Mouse (Mus musculus): Measurements from ENCODE around the gene Dennd2c. TPM values are rescaled to one million over a fixed set of nuclear protein-coding genes. Genes with fewer than 3 reads are reported as not detected.
"Not testable (repeated sequence)": the region's sequence is repeated elsewhere in the genome, so short reads cannot be mapped to it uniquely, and the experiment has no call there.

The Dennd2c gene
- polyA plus RNA-seq, 1 experiment from 2014 or later, result 5.5 TPM

DNA sequence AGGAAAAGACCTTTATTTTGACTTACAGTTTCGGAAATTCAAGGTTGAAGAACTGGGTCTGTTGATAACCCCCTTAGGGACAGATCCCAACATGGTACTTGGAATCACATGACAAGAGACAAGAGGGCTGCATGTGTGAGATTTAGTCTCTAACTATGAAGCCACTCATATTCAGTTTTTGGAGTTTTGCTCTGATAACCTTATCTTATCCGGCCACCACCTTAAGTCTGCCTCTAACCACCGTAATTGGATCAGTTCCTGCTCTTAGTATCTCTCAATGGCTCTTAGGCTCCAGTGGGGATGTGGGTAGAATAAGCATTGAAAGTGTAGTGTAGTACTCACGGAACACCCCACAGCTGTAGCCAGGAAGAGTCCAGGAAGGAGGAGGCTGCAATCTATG, 74.3 kb downstream of the Dennd2c start:
- H3K36me3 ChIP-seq, result peaks cover 50% of the 10 kb centered on the region
- H3K4me2 ChIP-seq, result no peak overlapping the region
- peaks cover 7% of the 10 kb centered on the region for H3K4me1 ChIP-seq
- no peak overlapping the region for H3K27ac ChIP-seq
- H3K4me3 ChIP-seq, result no peak overlapping the region
- no peaks in the 10 kb centered on the region for H3K9me3 ChIP-seq
- no peak overlapping the region for H3K9ac ChIP-seq
- 77% methylated on average over 4 of the region's 4 CpGs for WGBS
- no peaks in the 10 kb centered on the region for H3K27me3 ChIP-seq
- no peak for ATAC-seq (ENCODE audit: borderline replicate concordance, extremely low read depth, low FRiP score, low TSS enrichment)

DNA sequence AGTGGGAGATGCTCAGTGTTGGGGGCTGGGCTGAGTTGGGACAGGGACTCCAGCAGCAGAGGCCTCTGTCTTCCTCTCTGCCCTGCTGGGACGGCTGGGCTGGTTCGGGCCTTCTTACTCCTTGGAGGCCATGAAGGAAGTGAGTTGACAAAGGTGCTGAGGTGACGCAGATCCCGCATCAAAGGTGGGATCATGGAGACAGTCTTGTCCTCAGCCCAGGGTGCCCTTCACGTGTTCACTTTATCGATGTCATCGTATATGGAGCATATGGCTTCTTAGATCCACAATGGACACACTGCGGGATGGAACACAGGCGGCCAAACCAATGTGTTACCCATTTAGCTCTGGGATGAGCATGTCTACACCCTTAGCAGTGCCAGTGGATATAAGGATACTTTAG, 77.1 kb downstream of the Dennd2c start:
- Histone ChIP-seq H3K9ac (no peak overlapping the region), H3K27ac (no peak overlapping the region), H3K4me3 (no peak overlapping the region), H3K27me3 (no peaks in the 10 kb centered on the region), H3K4me2 (no peak overlapping the region), H3K4me1 (no peaks in the 10 kb centered on the region), H3K36me3 (peaks cover 39% of the 10 kb centered on the region), H3K9me3 (no peaks in the 10 kb centered on the region)
- no peak for ATAC-seq (ENCODE audit: borderline replicate concordance, extremely low read depth, low FRiP score, low TSS enrichment)
- WGBS, result 91% methylated on average over 9 of the region's 9 CpGs

DNA sequence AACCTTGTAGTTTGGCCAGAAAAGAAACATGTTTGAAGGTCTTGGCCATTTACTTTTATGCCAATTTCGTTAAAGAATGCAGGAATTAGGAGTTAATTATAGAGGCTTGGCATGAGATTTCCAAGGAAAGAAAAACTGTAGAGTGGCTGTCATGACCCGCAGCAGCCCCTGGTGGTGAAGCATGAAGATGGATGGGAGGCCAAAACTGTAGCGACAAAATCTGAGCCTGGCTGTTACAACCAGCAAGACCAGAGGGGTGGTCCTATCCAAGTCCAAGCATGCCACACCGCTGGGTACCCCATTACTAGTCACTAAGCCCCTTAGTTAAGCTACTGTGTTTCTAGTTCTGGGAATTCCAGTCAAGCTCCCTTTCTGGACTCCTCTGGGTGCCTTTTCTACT, 78.8 kb downstream of the Dennd2c start:
- Histone ChIP-seq H3K27ac (no peak overlapping the region), H3K4me3 (no peak overlapping the region), H3K4me2 (no peak overlapping the region), H3K4me1 (no peaks in the 10 kb centered on the region), H3K9ac (no peak overlapping the region), H3K9me3 (no peaks in the 10 kb centered on the region), H3K27me3 (no peaks in the 10 kb centered on the region), H3K36me3 (peaks cover 24% of the 10 kb centered on the region)
- 40% methylated on average over 4 of the region's 4 CpGs for WGBS
- no peak for ATAC-seq (ENCODE audit: borderline replicate concordance, extremely low read depth, low FRiP score, low TSS enrichment)

DNA sequence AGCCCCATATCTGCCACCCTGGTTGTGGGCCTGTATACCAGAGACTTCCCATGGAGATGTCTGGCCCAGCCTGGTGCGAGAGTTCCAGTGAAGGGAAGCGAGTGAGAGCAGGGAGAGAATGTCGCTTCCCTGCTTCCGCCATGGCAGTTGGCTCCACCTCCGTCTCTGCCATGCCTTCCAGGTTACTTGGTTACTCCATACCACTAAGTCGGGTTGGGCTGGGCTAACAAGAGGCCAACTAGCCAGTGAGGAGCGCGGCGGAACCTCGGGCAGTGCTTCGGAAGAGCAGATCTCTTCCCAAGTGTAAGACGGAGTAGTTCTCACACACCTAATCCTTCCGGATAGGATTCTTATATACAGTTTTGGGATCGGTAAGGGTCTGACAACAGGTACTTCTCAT, 80.4 kb downstream of the Dennd2c start:
- H3K27me3 ChIP-seq, result no peaks in the 10 kb centered on the region
- 75% methylated on average over 14 of the region's 14 CpGs for WGBS
- H3K4me2 ChIP-seq, result no peak overlapping the region
- H3K9me3 ChIP-seq, result no peaks in the 10 kb centered on the region
- H3K4me1 ChIP-seq, result no peaks in the 10 kb centered on the region
- no peak overlapping the region for H3K4me3 ChIP-seq
- peaks cover 12% of the 10 kb centered on the region for H3K36me3 ChIP-seq
- H3K9ac ChIP-seq, result no peak overlapping the region
- no peak for ATAC-seq (ENCODE audit: borderline replicate concordance, extremely low read depth, low FRiP score, low TSS enrichment)
- H3K27ac ChIP-seq, result no peak overlapping the region

DNA sequence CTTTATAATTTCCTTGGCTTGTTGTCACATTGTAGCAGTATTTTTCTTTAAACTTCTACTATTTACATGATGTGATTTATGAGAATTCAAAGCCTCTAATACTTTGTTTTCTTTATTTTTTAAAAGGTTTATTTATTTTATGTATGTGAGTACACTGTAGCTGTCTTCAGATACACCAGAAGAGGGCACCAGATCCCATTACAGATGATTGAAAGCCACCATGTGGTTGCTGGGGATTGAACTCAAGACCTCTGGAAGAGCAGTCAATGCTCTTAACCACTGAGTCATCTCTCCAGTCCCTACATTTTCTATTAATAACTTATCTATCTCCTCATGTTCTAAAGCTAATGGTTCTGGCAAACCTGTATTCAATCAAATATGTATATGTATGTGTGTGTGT, 82.1 kb downstream of the Dennd2c start:
- H3K9ac ChIP-seq; H3K9me3 ChIP-seq; H3K4me3 ChIP-seq; H3K4me2 ChIP-seq; H3K36me3 ChIP-seq; H3K4me1 ChIP-seq; H3K27me3 ChIP-seq; ATAC-seq (ENCODE audit: borderline replicate concordance, extremely low read depth, low FRiP score, low TSS enrichment); H3K27ac ChIP-seq: not testable (repeated sequence)

DNA sequence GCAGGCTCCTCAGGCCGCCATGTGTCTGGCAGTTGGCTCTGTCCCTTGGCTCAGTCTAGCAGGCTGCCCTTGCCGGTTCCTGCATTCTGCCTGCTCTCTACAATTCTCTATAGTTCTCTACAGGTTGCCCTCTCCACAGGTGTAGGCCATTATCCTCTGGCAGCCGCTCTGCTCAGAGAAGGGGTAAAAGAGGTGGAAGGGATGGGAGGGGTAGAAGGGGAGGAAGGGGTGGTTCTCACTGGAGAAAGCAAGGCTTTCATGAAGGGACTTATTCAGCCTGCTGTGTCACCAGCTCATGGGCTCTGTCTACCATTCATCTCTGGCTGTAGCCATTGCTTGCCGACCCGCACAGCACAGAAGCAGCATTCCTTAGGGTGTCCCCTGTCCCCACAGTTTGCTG, 86.0 kb downstream of the Dennd2c start:
- Histone ChIP-seq H3K9ac (no peak overlapping the region), H3K4me2 (no peak overlapping the region), H3K9me3 (no peaks in the 10 kb centered on the region), H3K27ac (no peak overlapping the region), H3K4me1 (no peaks in the 10 kb centered on the region), H3K4me3 (no peak overlapping the region), H3K27me3 (no peaks in the 10 kb centered on the region), H3K36me3 (no peaks in the 10 kb centered on the region)
- ATAC-seq (ENCODE audit: borderline replicate concordance, extremely low read depth, low FRiP score, low TSS enrichment), result no peak
- 70% methylated on average over 5 of the region's 5 CpGs for WGBS

DNA sequence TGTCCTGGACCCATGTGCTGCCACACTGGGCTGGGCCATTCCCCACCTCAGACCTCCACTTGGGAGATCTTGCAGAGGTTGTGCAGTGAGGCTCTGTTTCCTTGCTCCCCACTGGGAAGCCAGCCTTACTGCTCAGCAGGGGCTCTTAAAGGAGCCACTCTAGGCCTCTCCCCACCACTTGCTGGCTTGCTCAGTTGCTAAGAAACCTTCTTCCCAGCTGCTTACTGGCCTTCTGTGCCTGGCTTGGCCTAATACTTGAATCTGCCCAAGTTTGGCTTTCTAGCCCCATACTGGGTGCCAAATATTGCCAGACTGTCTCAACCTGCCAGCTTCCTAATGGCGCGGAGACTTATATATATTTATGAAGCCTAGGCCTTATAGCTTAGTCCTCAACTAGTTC, 86.5 kb downstream of the Dennd2c start:
- no peak for ATAC-seq (ENCODE audit: borderline replicate concordance, extremely low read depth, low FRiP score, low TSS enrichment)
- no peaks in the 10 kb centered on the region for H3K36me3 ChIP-seq
- H3K4me1 ChIP-seq, result no peaks in the 10 kb centered on the region
- H3K4me3 ChIP-seq, result no peak overlapping the region
- H3K9ac ChIP-seq, result no peak overlapping the region
- H3K27me3 ChIP-seq, result no peaks in the 10 kb centered on the region
- H3K9me3 ChIP-seq, result no peaks in the 10 kb centered on the region
- WGBS, result 89% methylated on average over 2 of the region's 2 CpGs
- H3K27ac ChIP-seq, result no peak overlapping the region
- H3K4me2 ChIP-seq, result no peak overlapping the region

DNA sequence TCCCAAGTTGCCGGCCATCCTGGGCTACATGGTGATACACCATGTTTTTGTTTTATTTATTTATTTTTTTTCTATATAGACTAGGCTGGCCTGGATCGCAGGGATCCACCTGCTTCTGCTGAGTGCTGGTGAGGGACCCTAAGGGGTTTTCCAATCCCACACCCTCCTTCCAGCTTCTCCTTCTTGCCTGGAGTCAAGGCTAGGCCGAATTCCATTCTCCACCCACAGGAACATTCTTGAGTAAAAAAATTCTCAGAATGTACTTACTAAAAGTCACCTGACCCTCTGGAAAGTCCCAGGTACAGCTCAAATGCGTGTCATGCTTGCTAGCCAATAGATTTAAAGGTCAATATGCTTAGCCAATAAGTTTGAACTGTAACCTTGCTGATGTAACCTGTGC, 89.8 kb downstream of the Dennd2c start:
- Histone ChIP-seq H3K4me1 (no peaks in the 10 kb centered on the region), H3K9ac (no peak overlapping the region), H3K4me3 (no peak overlapping the region), H3K27me3 (no peaks in the 10 kb centered on the region), H3K27ac (no peak overlapping the region), H3K4me2 (no peak overlapping the region), H3K36me3 (no peaks in the 10 kb centered on the region), H3K9me3 (no peaks in the 10 kb centered on the region)
- 80% methylated on average over 4 of the region's 4 CpGs for WGBS
- ATAC-seq (ENCODE audit: borderline replicate concordance, extremely low read depth, low FRiP score, low TSS enrichment), result no peak

DNA sequence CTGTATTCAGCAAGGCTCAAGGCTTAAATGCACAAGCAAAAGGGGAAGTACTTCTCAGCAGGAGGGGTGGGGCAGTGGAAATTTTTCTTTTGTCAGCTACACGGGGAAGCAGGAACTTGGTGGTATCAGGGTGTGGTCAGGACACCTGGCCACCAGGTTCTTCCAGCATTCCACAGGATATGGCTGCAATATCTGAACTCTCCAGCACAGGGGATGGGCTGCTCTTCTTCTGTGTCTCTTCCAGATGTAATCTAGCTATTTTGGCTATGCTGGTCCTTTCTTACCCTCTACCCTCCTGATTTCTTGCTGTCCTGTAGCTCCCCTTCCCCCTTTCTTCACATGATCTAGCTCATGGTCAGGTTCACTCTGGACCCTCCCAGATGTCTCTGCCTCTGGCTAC, 90.8 kb downstream of the Dennd2c start:
- Histone ChIP-seq H3K27ac (no peak overlapping the region), H3K36me3 (no peaks in the 10 kb centered on the region), H3K4me2 (no peak overlapping the region), H3K9me3 (no peaks in the 10 kb centered on the region), H3K9ac (no peak overlapping the region), H3K27me3 (no peaks in the 10 kb centered on the region), H3K4me1 (no peaks in the 10 kb centered on the region), H3K4me3 (no peak overlapping the region)
- 63% methylated on average over 1 of the region's 1 CpGs for WGBS
- ATAC-seq (ENCODE audit: borderline replicate concordance, extremely low read depth, low FRiP score, low TSS enrichment), result no peak

DNA sequence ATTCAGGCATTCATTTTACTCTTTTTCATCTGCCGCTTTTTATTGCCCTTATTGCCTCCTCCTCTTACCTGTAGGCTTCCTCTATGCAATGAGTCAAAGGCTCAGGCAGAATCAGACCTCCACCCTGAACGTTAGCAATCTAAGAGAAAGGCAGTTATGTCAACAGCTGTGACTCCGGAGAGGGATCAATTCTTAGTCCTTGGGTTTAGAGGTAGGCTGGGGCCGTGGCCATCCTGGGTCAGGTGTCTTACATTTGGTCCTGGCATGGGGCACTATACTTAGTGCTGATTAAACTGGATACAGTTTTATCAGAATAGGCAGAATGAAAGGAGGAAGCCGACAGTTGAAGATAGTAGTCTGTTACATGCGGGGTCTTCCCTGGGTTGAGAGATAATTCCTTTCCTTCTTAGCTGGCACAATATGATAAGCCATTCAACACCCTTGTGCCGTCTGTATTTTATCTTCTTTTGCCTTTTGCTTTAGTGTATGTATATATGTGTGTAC, 94.0 kb downstream of the Dennd2c start:
- no peak overlapping the region for H3K9ac ChIP-seq
- H3K4me3 ChIP-seq, result no peak overlapping the region
- H3K9me3 ChIP-seq, result no peaks in the 10 kb centered on the region
- WGBS, result 66% methylated on average over 7 of the region's 7 CpGs
- ATAC-seq (ENCODE audit: borderline replicate concordance, extremely low read depth, low FRiP score, low TSS enrichment), result no peak; the same call in 1 of the 2 replicates
- H3K36me3 ChIP-seq, result no peaks in the 10 kb centered on the region
- no peak overlapping the region for H3K27ac ChIP-seq
- no peaks in the 10 kb centered on the region for H3K27me3 ChIP-seq
- no peak overlapping the region for H3K4me2 ChIP-seq
- H3K4me1 ChIP-seq, result no peaks in the 10 kb centered on the region

DNA sequence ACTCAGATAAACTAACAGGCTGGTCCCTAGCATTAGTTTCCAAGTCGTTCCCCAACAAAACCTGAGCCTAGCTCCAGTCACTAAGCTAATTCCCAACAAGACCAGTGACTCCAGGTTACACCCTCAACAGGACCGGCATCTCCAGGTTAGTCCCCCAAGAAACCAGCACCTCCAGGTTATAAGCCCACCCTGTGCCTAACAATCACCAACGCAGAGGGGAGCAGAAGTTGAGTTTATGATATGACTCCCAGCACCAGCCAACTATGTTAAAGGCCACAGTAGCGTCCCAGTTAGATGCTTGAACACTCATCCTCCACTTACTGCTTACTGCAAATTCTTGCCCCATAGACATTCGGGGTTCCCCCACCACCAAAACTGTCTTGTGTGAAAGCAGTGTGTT, 97.0 kb downstream of the Dennd2c start:
- 82% methylated on average over 5 of the region's 5 CpGs for WGBS
- Histone ChIP-seq H3K4me3 (no peak overlapping the region), H3K36me3 (no peaks in the 10 kb centered on the region), H3K27me3 (no peaks in the 10 kb centered on the region), H3K4me2 (no peak overlapping the region), H3K9me3 (no peaks in the 10 kb centered on the region), H3K4me1 (no peaks in the 10 kb centered on the region), H3K9ac (no peak overlapping the region), H3K27ac (no peak overlapping the region)
- no peak for ATAC-seq (ENCODE audit: borderline replicate concordance, extremely low read depth, low FRiP score, low TSS enrichment)

DNA sequence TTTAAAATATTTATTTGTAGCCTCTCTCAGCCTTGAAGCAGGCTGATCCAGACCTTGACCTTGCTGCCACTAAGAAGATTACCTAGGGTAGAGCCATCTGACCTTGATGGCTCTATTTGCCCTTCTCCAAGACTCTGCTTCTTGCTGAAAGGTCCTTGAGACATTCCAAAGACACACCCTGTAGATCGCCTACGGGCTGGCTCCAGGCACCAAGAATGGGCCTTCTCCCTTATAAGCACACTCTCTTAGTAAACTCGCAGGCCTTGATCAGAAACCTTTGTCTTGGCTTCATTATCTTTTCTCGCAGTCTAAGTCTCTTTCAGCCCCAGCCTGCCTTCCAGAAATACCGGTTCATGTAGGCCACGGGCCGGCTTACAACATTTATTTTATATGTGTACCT, 98.7 kb downstream of the Dennd2c start:
- 89% methylated on average over 7 of the region's 7 CpGs for WGBS
- not testable (repeated sequence) for ATAC-seq (ENCODE audit: borderline replicate concordance, extremely low read depth, low FRiP score, low TSS enrichment); H3K9ac ChIP-seq

DNA sequence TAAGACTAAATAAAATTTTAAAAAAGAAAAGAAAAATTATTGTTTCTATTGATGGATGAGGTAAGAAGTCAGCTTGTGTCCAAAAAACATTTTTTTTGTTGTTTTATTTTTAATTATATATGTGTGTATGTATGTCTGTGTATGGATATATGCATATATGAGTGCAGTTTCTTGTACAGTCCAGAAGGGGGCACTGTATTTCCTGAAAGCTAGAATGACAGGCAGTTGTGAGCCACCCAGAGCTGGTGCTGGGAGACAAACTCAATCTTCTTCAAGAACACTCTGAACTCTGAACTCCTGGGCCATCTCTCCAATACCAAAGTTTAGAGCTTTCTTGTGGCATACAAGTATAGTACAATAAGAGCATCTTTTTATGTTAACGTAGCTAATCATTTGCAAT, 101.2 kb downstream of the Dennd2c start:
- H3K4me3 ChIP-seq, result no peak overlapping the region
- H3K4me2 ChIP-seq, result no peak overlapping the region
- no peak overlapping the region for H3K27ac ChIP-seq
- no peak overlapping the region for H3K9ac ChIP-seq
- H3K4me1 ChIP-seq, result no peaks in the 10 kb centered on the region
- H3K36me3 ChIP-seq, result no peaks in the 10 kb centered on the region
- H3K27me3 ChIP-seq, result no peaks in the 10 kb centered on the region
- WGBS, result 92% methylated on average over 1 of the region's 1 CpGs
- H3K9me3 ChIP-seq, result no peaks in the 10 kb centered on the region
- ATAC-seq (ENCODE audit: borderline replicate concordance, extremely low read depth, low FRiP score, low TSS enrichment), result no peak

More for the DNA sequence above, 98.7 kb downstream of the Dennd2c start:
- H3K4me3 ChIP-seq, H3K4me1 ChIP-seq, H3K9me3 ChIP-seq, H3K27ac ChIP-seq, H3K36me3 ChIP-seq, H3K4me2 ChIP-seq, H3K27me3 ChIP-seq: not testable (repeated sequence)
